Mouse (Mus musculus) embryo, embryonic 11.5 days (tissue): ENCODE measurements at regions not wholly inside any gene's neighbourhood (a gene's known extent, or its start where the extent isn't known, plus 50 kb on each side); places are given as distances from the start of the nearest gene placed in this dataset.
"Not testable (repeated sequence)": the region's sequence is repeated elsewhere in the genome, so short reads cannot be mapped to it uniquely, and the experiment has no call there.

ENCODE experiments used
- DNase-seq: peaks from one replicate; pipeline ENCODE4 v3.0.0-alpha.2; 2012; ENCODE audit warnings: low read depth, low spot score

DNA sequence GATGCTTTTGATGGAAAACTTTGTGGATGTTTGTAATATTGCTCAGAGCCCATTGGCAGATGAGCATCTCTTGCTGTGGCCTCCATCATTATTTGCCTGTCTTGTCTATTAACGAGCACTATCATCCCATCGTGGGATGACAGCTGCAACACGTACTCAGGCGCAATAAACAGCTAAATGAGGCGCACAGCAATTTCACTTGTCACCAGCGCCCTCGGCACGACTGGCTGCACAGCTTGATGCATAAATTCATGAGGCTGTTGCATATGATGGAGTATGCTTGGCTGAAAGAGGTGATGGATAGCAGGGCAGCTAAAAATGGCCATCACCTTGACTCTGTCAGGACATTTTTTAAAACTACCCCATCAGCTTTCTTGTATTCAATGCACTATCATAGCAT, 853.1 kb upstream of the Pou3f2 start:
- no peak for DNase-seq

DNA sequence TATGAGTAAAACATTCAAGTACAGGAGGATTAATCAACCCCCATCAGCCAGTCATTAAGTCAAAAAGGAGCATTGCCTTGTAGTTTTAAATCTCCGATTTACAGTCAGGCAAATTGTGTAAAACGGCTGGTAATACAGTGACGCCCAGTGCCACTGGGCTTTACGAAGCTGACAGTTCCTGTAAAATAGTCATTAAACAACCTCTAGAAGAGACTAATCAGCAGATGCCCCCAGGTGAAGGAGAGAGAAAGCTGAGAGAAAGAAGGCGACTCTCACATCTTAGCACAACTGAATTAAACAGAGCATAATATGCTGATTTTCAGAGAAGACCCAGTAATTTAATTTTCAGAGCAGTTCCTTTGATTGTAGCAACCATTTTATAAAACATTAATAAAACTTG, 850.3 kb upstream of the Pou3f2 start:
- no peak for DNase-seq

DNA sequence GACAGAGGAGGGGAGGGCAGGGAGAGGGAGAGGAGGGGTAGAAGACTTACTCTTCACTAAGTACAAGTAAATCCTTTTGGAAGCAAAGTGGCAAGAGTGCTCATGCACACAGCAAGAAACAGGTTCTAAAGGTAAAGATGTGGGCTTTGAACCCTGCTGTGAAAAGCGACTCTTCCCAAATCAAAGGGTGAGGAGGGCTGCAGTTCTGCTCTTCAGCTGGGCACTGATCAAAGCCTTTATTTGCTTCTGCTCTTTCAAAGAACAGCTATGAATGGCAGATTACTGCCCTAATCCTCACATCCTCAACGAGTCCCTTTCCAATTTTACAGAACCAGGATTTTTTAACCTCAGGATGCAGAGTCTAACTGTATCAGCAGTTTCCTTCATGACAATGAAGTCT, 812.5 kb upstream of the Pou3f2 start:
- DNase-seq = no peak

DNA sequence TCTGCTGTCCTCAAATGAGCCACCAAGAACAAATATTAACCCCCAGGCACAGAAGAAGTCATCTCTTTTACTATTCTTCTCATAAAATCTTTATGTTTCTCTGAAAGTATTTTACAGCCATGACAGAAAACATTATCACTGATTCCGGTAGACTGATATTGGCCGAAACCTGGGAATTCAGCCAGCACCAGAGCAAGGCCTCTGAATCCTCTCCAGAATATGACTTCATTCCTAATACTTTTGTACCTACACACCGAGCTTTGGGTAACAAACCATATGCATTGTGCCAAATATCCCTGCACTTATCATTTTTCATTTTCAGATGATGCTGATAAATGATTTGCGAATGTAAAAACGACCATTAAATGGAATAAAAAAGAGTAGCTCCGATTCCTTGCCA, 791.9 kb upstream of the Pou3f2 start:
- no peak for DNase-seq

DNA sequence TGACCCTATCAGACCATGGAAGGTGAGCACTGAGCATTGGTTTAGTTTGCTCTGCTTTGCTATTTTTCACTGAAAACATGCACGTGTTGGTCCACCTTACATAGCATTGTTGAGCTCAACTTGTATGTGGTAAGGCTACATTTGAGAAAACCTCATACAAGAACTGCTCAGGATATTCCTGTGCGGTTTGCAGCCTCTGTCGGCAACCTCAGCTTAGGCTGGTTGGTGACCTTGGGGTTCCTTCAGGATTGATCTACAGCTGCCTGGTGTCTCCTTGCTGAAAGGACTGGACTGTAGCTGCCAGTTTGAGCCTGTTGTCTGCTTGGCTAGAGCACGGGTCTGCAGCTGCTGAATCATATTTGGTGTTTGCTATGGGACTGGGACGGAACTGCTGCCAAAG, 787.0 kb upstream of the Pou3f2 start:
- DNase-seq = no peak

DNA sequence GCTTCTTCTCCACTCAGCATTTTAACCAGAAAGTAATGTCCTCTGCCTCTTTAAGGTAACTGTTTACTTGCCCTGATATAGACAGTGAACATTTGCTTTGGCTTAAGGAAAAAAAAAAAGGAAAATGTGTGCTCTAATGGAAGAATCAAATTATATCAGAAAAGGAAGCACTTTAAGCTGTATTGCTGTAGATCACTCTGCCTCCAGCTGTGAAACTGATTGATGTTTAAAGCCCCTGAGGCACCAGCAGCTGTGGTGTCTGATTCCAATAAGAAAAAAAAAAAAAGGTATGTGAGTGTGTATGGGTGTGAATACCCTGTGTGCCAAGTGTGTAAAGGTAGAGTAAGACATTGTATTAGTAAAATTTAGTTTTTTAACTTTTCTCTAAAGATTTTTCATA, 783.8 kb upstream of the Pou3f2 start:
- DNase-seq = peak; percentile 5

DNA sequence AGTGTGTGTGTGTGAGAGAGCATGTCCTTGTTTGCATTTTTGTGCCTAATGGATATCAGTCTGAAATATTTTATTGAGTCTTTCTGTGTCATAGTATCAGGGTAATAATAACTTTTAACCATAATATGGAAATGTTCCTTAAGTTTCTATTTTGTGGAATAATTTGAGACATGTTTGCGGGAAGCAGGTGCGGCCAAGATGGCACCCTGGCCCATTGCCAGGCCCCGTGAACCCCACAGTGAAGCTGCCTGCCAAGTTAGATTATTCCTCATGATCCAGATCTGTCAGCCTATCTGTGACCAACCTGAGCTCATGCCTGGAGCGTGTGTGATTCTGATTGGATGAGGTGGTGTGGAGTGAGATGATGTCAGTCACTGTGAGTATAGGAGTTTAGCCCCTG, 772.2 kb upstream of the Pou3f2 start:
- no peak for DNase-seq

DNA sequence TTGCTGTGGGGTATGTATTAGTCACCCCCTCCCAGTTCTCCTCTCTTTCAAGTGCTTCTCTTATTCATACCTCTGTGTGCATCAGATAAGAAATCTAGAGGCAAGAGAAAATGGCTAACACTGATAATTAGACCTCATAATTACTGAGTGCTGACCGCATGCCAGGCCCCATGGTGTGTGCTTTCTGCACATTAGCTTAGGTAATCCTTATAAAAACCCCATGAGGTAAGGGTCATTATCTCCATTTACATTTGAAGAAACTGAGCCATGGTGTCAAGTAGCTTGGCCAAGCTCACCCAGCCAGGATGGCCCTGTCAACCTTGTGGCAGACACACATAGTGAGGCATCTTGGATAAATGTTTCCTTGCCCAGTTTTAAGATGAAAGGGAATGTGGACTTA, 746.8 kb upstream of the Pou3f2 start:
- DNase-seq = no peak

DNA sequence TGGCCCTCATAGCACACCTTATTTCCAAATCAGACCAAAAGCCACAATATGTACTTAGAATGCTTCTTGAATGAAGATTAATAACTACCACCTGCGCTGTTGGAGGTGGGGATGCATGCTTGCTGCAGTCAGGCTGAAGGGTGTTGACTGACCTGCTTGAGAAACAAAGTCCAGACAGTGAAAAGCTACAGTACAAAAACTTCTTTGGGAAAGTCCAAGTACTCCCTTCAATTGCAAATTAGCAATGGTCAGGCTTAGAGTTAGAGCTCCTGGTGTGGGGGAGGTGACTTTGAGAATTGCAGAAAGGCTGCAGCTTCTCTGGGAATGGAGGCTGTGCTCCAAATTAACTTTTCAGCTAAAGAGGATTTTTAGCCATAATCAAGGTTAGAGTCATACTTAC, 706.6 kb upstream of the Pou3f2 start:
- DNase-seq = not testable (repeated sequence)

DNA sequence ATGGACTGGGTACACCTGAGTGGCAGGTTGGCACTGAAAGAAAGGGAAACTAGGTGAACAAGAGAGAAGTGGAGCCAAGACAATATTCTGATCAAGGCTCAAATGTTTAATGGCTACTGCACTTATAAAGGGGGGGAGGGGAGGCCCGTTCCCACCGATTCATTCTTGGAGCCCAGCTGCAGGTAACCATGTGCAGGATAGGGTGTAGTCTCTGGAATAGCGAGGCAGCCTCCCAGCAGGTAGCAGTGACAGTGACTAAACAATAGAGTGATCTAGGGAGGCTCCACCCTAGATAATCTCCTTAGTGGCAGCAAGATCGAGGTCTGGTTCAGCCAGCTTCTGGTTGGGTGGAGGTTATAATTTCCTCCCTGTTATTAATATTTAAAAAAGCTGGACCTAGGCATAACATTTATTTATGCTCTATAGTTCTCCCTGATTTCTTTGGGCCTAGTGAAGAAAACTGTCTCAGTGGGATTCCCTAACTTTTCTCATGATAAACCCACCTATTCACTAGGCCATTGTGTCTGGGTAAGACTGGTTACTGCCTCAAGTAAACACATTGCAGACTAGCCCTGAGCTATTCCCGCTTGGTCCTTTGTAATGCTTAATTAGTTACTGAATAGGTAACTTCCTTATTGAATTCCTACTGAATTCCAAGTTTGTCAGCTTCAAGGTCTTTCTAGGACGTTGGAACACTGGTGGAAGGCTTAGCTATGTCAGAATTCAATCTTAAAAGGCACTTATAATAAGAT, 705.4 kb upstream of the Pou3f2 start:
- DNase-seq = no peak

DNA sequence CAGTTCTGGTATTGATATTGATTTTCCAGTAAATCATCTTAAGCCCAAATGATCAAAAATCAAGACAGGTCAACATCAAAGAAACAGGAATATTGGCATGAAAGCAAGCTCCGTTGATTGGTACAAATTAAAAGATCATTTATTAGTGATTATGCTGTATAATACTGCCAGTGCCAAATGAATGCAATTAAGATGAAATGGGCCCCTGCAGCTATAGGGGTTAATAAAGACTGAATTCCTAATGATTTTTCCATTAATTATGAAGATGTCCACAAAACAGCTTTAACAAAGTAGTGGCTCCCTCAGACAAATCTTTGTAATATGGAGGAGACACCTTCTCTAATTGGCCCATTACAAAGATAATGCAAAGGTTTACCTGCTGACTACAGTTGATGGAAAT, 685.6 kb upstream of the Pou3f2 start:
- no peak for DNase-seq

DNA sequence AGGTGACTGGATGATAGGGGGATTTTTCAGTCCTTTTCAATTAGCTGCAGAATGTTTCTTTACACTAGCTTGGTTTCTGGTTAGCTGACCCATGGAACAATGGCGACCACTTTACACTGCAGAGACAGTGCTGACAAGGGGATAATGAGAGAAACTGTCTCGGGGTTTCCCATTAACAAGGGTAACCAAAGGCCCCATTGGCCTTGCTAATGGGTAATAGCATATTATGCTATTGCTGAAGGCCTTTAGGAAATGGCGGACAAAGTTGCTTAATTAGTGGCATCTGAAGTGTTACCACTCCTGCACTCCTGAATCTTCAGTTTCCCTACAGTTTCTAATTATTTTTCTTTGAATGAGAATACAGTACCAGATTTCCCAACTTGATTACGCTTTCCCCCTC, 685.2 kb upstream of the Pou3f2 start:
- no peak for DNase-seq

DNA sequence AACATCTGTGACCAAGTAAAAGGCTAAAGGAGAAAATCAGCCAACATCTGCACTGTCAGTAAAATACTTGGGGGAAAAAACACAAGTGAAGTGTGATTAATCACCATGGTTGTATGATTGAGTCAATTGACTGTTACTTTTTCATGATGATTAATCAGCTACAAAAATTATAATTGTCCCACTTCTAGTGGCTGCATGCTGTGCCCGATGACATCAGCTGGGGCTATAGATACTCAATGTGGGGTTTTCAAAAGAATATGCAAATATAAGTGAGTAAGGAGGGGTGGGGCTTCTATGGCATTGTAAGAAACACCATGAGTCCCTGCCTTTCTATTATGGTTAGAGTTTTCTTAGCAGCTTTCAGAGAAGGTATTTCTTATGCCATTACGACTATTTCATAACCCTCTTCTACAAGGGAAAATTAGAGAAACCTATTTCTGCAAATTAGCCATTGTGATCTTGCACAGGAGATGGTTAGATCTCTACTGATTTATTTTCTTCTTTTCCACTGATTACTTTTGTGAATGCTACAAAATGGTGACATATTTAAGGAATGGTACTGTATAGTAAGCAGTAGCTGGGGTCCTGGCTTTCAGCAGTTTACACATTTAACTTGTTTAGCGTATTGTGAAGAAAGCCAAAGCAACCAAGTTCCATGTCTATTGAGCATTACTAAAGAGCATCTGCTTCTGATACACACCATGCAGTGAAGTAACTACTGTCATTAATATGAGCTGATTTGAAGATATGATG, 660.1 kb upstream of the Pou3f2 start:
- no peak for DNase-seq

DNA sequence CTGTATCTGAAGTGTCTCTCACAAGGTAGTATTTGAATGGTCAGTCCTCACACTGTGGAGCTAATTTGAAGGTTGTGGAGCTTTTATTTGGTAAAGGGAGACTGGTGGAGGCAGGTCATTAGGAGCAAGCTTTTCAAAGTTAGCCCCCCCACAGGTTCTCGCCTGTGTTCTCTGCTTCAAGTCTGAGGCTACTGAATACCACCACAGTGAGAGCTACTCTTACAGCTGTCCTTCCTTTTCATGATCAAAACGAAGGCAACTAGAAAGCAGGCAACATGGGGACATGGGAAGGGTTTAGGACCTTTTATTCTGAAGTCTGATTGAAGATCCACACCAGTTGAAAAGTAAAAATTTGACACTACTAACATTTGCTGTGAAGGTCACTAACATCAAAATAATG, 645.2 kb upstream of the Pou3f2 start:
- DNase-seq = no peak

DNA sequence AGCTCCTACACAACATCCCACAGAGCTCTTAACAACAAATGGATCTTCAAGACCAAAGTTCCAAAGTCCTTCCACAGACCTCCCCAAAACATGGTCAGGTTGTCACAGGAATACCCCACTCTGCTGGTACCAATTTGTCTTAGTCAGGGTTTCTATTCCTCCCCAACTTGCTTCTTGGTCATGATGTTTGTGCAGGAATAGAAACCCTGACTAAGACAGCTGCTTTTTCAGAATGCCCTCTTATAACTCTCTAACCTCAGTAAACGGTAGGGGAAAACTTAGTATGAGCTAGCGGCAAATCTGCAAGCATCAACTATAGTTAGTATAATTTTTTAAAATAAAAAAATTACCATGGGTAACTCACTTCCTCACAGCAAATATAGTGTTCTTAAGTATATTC, 613.3 kb upstream of the Pou3f2 start:
- not testable (repeated sequence) for DNase-seq

DNA sequence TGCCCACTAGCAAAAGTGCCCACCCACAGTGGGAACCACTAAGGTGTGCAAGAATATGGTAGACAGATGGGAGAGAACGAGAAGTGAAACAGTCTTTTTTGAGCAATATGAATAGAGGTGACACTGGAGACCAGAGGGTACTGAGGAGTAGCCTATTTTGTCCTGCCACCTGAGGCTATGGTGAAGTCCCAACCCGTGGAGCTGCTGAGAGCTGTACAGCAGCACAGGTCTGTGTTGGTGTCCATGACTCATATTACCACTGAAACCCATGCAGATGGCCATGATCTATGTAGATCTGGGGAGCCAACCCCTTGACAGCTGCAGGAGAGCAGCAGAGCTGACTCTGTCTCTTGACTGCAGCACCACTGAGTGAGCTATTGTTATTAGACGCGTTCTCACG, 591.4 kb upstream of the Pou3f2 start:
- no peak for DNase-seq

DNA sequence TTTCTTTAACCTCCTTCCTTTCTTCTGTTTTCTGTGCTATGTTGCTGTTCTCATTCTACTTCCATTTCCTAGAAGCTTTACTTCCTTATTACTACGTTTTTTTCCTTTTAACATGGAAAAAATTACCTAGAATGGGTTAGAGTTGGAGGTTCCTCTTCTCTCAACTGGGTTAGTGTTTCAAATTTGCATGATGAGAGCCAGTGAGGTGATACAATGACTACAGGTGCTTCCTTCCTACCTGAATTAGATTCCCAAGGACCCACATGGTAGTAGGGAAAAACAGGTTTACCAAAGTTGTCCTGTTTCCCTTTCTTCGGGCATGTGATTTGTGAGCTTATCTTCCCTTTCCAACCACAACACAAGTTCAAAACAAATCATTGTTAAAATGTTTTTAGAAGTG, 589.4 kb upstream of the Pou3f2 start:
- DNase-seq = no peak

DNA sequence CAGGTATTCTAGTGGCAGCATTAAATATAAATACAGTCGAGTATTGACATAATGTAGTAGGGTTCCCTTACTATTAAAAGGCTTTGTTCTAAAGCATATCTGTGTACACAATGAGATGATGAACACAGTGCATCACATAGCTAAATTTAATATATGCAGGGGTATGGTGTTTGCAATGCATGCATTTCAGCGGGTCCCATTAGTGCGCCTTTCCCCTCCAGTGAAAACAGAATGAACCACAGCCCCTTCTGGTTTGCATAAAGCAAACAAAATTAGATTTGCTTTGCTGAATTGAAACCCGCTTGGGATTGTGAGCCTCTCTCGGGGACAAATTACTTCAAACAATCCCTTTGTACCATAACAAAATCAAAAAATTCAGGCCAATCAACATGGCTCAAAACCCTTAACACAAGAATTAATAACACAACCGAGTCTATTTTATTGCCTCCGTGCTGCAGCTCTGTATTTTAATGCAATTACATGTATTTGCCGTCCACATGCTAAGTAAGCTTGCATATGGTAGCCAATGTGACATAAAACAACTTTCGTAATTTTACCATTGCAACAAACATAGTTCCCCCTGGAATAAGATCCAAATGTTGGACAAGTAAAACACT, 562.6 kb upstream of the Pou3f2 start:
- DNase-seq = no peak

DNA sequence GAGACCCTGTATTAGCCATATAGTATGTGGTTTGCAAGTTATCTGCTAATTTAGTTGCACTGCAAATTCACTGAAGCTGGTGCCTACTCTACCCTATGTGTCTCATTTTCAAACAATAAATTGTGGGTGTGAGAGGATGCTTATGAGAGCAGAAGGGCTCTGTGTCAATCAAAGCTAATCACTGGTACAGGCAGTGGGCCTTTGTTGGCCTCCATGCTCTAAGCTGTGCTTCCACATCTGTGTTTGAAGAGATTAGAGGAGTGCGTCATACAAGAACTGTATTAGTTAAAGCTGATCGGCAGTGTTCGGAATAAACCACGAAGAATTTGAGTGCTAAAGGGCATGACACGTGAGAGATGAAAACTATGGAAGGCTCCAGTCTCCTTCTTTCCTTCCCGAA, 549.6 kb upstream of the Pou3f2 start:
- DNase-seq = no peak

DNA sequence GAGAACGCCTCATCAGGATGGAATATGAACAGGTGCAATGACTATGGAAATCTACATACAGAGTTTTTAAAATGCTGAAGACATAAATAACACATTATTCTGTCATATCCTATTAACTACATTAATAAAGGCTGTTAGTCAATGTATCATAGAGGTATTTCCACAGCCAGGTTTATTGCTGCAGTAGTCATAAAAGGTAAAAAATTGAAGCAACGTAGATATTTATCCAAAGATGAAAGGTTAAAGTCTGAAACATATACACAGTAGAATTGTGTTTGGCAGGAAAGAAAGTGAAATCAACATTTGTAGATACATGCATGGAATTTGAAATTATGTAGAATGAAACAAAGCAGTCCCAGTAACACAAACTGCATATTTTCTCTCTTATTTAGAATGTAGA, 543.1 kb upstream of the Pou3f2 start:
- DNase-seq = no peak

DNA sequence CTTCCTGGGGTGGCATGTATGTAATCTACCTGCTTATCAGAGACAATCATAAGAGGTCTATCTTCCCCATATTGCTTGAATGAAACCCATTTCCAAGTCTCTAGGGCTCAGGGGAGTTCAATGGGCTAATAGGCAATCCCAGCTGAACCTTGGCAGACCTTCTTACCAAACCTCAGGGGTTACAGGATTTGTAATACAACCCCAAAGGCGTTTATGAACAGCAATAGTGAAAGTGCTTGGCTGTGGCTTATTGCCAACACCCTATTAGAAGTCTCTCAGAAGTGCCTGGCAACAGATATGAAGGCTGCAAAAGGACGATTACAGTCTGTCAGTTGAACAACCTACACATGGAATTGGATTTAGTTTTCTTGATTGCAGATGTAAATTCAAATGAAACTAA, 534.0 kb upstream of the Pou3f2 start:
- no peak for DNase-seq

DNA sequence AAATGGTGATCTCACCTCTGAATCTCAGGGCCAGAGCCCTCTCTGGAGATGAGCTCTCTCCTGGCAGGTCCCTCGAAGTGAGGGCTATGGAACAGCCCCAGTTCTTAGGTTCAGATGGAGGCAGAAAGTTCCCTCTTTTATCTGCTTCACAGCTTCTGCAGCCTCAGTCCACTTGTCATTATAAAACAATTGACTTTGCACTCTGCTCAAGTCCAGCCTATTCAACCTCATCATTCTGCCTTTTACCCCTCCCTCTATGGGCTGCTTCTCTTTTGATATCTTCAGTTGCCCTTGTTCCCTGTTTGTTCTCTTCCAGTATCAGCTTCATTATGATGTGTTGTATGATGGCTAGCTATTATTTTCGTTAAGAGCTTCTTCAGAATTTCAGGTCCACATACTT, 522.2 kb upstream of the Pou3f2 start:
- DNase-seq = no peak

DNA sequence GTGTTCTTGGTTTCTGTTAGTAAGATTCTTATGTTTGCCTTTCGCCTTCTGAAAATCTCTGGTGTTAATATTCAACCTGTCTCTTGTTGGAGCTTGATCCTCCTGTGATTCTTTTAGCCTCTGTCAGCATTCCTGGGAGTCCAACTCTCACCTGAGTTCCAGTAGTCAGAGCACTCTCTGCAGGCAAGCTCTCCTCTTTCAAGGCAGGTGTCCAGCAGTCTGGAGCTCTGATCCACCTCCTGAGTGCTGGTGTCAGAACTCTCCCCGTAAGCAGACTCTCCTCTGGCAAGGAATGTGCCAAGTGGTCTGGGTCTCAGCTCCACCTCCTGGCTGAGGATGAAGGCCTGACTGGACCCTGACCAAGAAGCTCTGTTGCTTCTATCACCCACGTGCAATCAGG, 521.0 kb upstream of the Pou3f2 start:
- DNase-seq = not testable (repeated sequence)
